Mouse (Mus musculus) hindbrain, embryonic 10.5 days (tissue): ENCODE results near the gene Il23a. TPM values are rescaled to one million over a fixed set of nuclear protein-coding genes. Genes with fewer than 3 reads are reported as not detected.
A peak's percentile ranks its signal among the peaks of the same experiment; 100 is the strongest.

Experiments used
- DNase-seq: peaks from one replicate; pipeline ENCODE4 v3.0.0-alpha.2; 2017; ENCODE audit warnings: low spot score
- H3K27ac ChIP-seq: fragments of 300-500 bp; sonication (generic); 2 replicates; pipeline ENCODE4 v1.5.1; 2016; ENCODE audit warnings: mild to moderate bottlenecking, moderate library complexity
- H3K27me3 ChIP-seq: fragments of 300-500 bp; sonication (generic); 2 replicates; pipeline ENCODE4 v1.6.1; 2016; ENCODE audit warnings: mild to moderate bottlenecking; ENCODE audit not compliant: poor library complexity, insufficient read depth, severe bottlenecking
- H3K36me3 ChIP-seq: fragments of 300-500 bp; sonication (generic); 2 replicates; pipeline ENCODE4 v1.6.1; 2016; ENCODE audit warnings: mild to moderate bottlenecking, moderate library complexity
- H3K4me1 ChIP-seq: fragments of 300-500 bp; sonication (generic); replicated peaks from 2 replicates; pipeline ENCODE4 v1.6.1; 2016; ENCODE audit warnings: mild to moderate bottlenecking
- H3K4me3 ChIP-seq: fragments of 300-500 bp; sonication (generic); 2 replicates; pipeline ENCODE4 v1.5.1; 2016; ENCODE audit warnings: mild to moderate bottlenecking, moderate library complexity
- H3K9me3 ChIP-seq: fragments of 300-500 bp; sonication (generic); 2 replicates; pipeline ENCODE4 v1.6.1; 2016; ENCODE audit warnings: mild to moderate bottlenecking, moderate library complexity
- WGBS: fragments of 180-500 bp; shearing (Covaris S2); methylation state at CpG from one replicate; pipeline ENCODE4 v1.1.7; 2016; 5-methylcytosine and 5-hydroxymethylcytosine counted together
- polyA plus RNA-seq: library from polyadenylated mRNA; unstranded; fragments of >200 nt; fragmentation: Nextera tagmentation; extraction: Ambion mirVana; gene quantifications from 2 replicates; pipeline ENCODE4 v1.2.1, GENCODE M21; 2016

The Il23a gene
- polyA plus RNA-seq, 1 experiment from 2014 or later = not detected

- DNase-seq = no peak
- H3K4me1 ChIP-seq = peaks cover 15% of the 10 kb centered on the region
- no peak overlapping the region for H3K4me3 ChIP-seq
- no peaks in the 10 kb centered on the region for H3K9me3 ChIP-seq
- 88% methylated on average over 10 of the region's 10 CpGs for WGBS
- peaks cover 58% of the 10 kb centered on the region for H3K36me3 ChIP-seq
- no peaks in the 10 kb centered on the region for H3K27me3 ChIP-seq
- no peak overlapping the region for H3K27ac ChIP-seq
Measured at GRCm38 (mm10) chr10:128327610-128328009, 29.1 kb upstream of the Il23a start.

GRCm38 (mm10) chr10:128326825-128327224, 28.3 kb upstream of the Il23a start:
- DNase-seq = no peak
- H3K36me3 ChIP-seq = peaks cover 58% of the 10 kb centered on the region
- no peaks in the 10 kb centered on the region for H3K9me3 ChIP-seq
- no peak overlapping the region for H3K27ac ChIP-seq
- H3K4me3 ChIP-seq = no peak overlapping the region
- no peaks in the 10 kb centered on the region for H3K27me3 ChIP-seq
- peaks cover 15% of the 10 kb centered on the region for H3K4me1 ChIP-seq
- WGBS = 95% methylated on average over 8 of the region's 8 CpGs

GRCm38 (mm10) chr10:128323516-128323915, 25.0 kb upstream of the Il23a start:
- peak overlapping the region; percentile 87 for H3K4me3 ChIP-seq
- peak overlapping the region; percentile 99 for H3K27ac ChIP-seq
- H3K9me3 ChIP-seq = no peaks in the 10 kb centered on the region
- H3K36me3 ChIP-seq = peaks cover 73% of the 10 kb centered on the region
- peaks cover 19% of the 10 kb centered on the region for H3K4me1 ChIP-seq
- no peaks in the 10 kb centered on the region for H3K27me3 ChIP-seq
- DNase-seq = no peak
- WGBS = 85% methylated on average over 8 of the region's 8 CpGs

GRCm38 (mm10) chr10:128322141-128323108, 23.9 kb upstream of the Il23a start, which contains the start of gene Cnpy2:
Gene Cnpy2, plus strand, starts transcription at chr10:128322459.
- peaks cover 73% of the 10 kb centered on the region for H3K36me3 ChIP-seq
- H3K4me1 ChIP-seq = peaks cover 19% of the 10 kb centered on the region
- H3K4me3 ChIP-seq = peak within 1 kb of the TSS; percentile 87
- H3K27ac ChIP-seq = peak within 1 kb of the TSS; percentile 99
- under 1% methylated on average over 40 of the region's 40 CpGs for WGBS
- DNase-seq = peak; percentile 96
- H3K27me3 ChIP-seq = no peaks in the 10 kb centered on the region
- no peaks in the 10 kb centered on the region for H3K9me3 ChIP-seq

GRCm38 (mm10) chr10:128321641-128322040, 23.1 kb upstream of the Il23a start:
- peak overlapping the region; percentile 99 for H3K27ac ChIP-seq
- H3K36me3 ChIP-seq = peaks cover 73% of the 10 kb centered on the region
- peak; percentile 21 for DNase-seq
- H3K4me3 ChIP-seq = peak overlapping the region; percentile 87
- WGBS = 69% methylated on average over 12 of the region's 12 CpGs
- H3K9me3 ChIP-seq = no peaks in the 10 kb centered on the region
- peaks cover 19% of the 10 kb centered on the region for H3K4me1 ChIP-seq
- H3K27me3 ChIP-seq = no peaks in the 10 kb centered on the region

- WGBS = 93% methylated on average over 8 of the region's 8 CpGs
- Histone ChIP-seq H3K27ac (no peak overlapping the region), H3K4me1 (no peaks in the 10 kb centered on the region), H3K27me3 (no peaks in the 10 kb centered on the region), H3K9me3 (no peaks in the 10 kb centered on the region), H3K4me3 (no peak overlapping the region), H3K36me3 (peaks cover 99% of the 10 kb centered on the region)
- DNase-seq = no peak
Measured at GRCm38 (mm10) chr10:128315578-128315977, 17.0 kb upstream of the Il23a start.

- no peak overlapping the region for H3K27ac ChIP-seq
- no peaks in the 10 kb centered on the region for H3K4me1 ChIP-seq
- no peak overlapping the region for H3K4me3 ChIP-seq
- H3K36me3 ChIP-seq = peaks cover 89% of the 10 kb centered on the region
- no peaks in the 10 kb centered on the region for H3K27me3 ChIP-seq
- WGBS = 90% methylated on average over 4 of the region's 4 CpGs
- DNase-seq = no peak
- no peaks in the 10 kb centered on the region for H3K9me3 ChIP-seq
Measured at GRCm38 (mm10) chr10:128310902-128311301, 12.3 kb upstream of the Il23a start.

GRCm38 (mm10) chr10:128310177-128310576, 11.6 kb upstream of the Il23a start:
- Histone ChIP-seq H3K4me3 (no peak overlapping the region), H3K9me3 (no peaks in the 10 kb centered on the region), H3K36me3 (peaks cover 85% of the 10 kb centered on the region), H3K27me3 (no peaks in the 10 kb centered on the region), H3K27ac (no peak overlapping the region), H3K4me1 (no peaks in the 10 kb centered on the region)
- no peak for DNase-seq
- WGBS = 90% methylated on average over 11 of the region's 11 CpGs

- DNase-seq = no peak
- WGBS = 94% methylated on average over 7 of the region's 7 CpGs
- no peaks in the 10 kb centered on the region for H3K4me1 ChIP-seq
- H3K4me3 ChIP-seq = no peak overlapping the region
- H3K9me3 ChIP-seq = no peaks in the 10 kb centered on the region
- H3K27me3 ChIP-seq = no peaks in the 10 kb centered on the region
- peaks cover 80% of the 10 kb centered on the region for H3K36me3 ChIP-seq
- H3K27ac ChIP-seq = no peak overlapping the region
Measured at GRCm38 (mm10) chr10:128309654-128310053, 11.1 kb upstream of the Il23a start.

- 3% methylated on average over 37 of the region's 37 CpGs for WGBS
Measured at GRCm38 (mm10) chr10:128303126-128304021, 4.8 kb upstream of the Il23a start, which contains the start of gene Pan2. Gene Pan2, plus strand, starts transcription at chr10:128303335.

GRCm38 (mm10) chr10:128302785-128303125, 4.2 kb upstream of the Il23a start:
- H3K9me3 ChIP-seq = no peaks in the 10 kb centered on the region
- WGBS = under 1% methylated on average over 9 of the region's 9 CpGs

More at GRCm38 (mm10) chr10:128303126-128304021, 4.8 kb upstream of the Il23a start, which contains the start of gene Pan2:
- Histone ChIP-seq H3K4me3 (peak within 1 kb of the TSS; percentile 70), H3K36me3 (peaks cover 18% of the 10 kb centered on the region), H3K4me1 (peaks cover 21% of the 10 kb centered on the region), H3K27me3 (no peaks in the 10 kb centered on the region), H3K27ac (peak within 1 kb of the TSS; percentile 97), H3K9me3 (no peaks in the 10 kb centered on the region)
- DNase-seq = peak; percentile 100

GRCm38 (mm10) chr10:128302357-128302756, 3.8 kb upstream of the Il23a start:
- no peak for DNase-seq
- H3K27me3 ChIP-seq = no peaks in the 10 kb centered on the region
- H3K36me3 ChIP-seq = peaks cover 12% of the 10 kb centered on the region; the same call in 1 of the 2 replicates
- H3K4me3 ChIP-seq = peak overlapping the region; percentile 70
- H3K27ac ChIP-seq = peak overlapping the region; percentile 97
- no peaks in the 10 kb centered on the region for H3K9me3 ChIP-seq
- WGBS = 37% methylated on average over 3 of the region's 3 CpGs
- H3K4me1 ChIP-seq = peaks cover 21% of the 10 kb centered on the region

More at GRCm38 (mm10) chr10:128302785-128303125, 4.2 kb upstream of the Il23a start:
- Histone ChIP-seq H3K4me3 (peak overlapping the region; percentile 70), H3K4me1 (peaks cover 21% of the 10 kb centered on the region), H3K36me3 (peaks cover 12% of the 10 kb centered on the region; the same call in 1 of the 2 replicates), H3K27ac (peak overlapping the region; percentile 97), H3K27me3 (no peaks in the 10 kb centered on the region)
- no peak for DNase-seq
